Mouse (Mus musculus): ENCODE results near the gene Clip4.
"Not testable (repeated sequence)": the region's sequence is repeated elsewhere in the genome, so short reads cannot be mapped to it uniquely, and the experiment has no call there.

Gene Clip4

DNA sequence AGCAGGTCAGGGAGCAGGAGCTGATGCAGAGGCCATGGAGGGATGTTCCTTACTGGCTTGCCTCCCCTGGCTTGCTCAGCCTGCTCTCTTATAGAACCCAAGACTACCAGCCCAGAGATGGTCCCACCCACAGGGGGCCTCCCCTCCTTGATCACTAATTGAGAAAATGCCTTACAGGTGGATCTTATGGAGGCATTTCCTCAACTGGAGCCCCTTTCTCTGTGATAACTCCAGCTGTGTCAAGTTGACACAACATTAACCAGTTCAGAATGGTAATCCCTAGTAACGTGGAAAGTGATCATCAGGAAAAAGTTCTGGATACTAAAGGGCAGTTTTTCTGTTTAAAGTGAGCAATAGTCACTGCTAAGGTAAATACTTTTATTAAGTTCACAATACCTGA lies at the start of gene Clip4:
Clip4 (plus strand) TSS at position 301 of the 400 bp plus-strand sequence.
- DNase-seq (ENCODE audit: low read depth, low spot score), result not testable (repeated sequence)

DNA sequence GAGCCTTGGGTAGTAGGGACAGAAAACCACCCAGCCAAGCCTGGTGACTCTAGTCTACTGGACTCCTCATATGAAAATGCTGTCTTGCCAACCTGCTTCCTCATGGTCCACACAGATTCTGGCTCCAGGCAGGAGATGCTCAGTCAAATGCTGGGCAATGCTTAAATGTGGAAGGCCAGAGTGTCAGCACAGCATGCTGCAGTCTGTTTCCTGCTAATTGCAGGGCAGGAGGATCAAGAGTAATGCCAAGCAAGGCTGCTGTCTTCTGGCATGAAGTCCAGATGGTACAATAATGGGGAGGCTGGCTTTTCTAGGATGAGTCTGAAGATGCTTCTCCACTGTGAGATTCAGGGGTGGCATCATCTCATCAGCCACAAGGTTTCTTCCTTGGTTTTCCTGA lies 47.8 kb upstream of the Clip4 start:
- DNase-seq (ENCODE audit: low read depth, low spot score), result peak; percentile 92

DNA sequence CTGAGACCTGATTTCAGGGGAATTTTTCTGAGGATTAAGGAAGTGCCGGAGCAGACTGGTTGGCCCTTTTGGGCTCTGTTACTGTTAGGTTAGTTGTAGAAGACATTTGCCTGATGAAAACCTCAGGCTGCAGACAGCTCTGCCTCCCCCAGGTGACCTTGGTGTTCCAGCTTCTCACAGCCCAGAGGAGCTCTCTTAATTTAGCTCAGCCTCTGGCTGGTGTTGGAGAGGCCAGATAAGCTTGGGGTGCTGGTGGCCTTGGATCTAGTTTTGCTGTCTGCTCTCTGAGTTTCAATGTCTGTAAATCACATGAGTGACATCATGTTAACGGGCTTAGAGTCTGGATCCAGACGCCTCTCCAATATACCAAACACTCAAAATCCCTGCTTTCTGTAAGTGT lies 47.3 kb upstream of the Clip4 start:
- no peak for DNase-seq (ENCODE audit: low read depth, low spot score)

DNA sequence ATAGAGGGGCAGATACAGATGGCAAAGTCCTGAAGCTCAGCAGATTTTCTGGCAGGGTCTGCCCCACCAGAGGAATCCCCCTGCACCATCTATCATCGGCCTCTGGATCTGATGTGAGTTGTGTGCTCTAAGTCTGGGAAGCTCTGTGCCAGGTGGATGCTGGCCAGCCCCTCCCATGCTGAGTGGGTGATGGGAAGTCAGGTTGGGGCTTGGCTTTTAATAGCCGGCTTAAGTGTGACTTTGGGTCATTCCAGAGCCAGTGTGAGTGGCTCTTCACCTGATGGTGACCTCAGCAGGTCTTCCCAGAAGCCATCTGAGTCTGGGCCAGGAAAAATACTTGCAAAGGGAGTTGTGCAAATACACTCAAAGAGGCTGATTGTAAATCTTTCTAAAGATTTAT lies 37.6 kb upstream of the Clip4 start:
- DNase-seq (ENCODE audit: low read depth, low spot score), result no peak

DNA sequence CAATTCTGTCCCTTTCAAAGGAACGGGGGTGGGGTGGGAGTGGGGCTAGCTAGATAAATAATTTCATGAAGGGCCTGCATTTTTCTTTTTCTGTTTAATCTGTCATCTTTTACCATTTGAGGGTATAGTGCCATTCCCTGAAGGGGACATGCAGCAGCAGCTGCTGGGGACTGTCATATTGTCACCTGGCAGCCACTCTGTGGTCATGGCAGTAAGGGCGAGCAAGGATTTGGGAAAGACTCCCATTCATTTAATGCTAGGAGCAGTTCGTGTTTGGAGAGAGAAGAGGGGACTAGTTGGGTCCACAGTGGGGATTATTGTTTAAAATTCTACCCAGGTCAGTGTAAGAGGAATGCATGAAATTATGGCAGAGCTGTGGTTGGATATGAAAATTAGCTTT lies 31.8 kb upstream of the Clip4 start:
- no peak for DNase-seq (ENCODE audit: low read depth, low spot score)

DNA sequence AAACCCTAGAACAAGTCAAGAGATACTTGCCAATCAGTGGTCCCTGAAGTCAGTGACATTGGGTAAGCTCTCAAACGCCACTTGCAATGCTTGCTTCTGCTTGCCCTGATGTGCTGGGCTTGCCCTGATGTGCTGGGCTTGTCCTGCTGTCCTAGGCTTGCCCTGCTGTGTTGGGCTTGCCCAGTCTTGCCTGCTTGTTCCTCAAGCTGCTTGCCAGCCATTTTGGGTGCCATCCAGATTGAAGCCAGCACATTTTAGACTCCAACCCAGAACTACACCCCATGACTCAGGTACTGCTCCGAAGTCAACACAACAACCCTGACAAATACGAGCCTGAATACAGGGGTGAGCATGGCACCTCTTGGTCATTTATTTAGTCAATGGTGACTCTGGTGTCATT lies 26.1 kb upstream of the Clip4 start:
- no peak for DNase-seq (ENCODE audit: low read depth, low spot score)

DNA sequence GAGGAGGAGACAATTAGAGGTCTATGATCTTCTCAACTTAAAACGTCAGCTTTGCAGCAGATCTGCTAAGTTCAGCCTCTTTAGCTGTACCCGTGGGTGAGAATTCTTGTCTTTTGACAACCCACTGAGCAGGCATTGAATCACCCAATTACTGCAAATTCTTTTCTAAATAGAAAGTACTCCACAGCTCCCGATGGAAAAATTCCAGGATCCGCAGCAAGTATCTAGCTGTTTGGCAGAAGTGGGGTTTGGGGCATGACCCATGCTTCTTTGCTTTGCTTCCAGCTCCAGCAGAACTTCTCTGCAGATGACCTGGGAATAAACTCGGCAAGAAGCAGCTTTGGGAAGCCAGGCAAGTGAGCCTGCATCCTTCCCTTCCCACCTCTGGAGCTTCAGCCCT lies 25.3 kb upstream of the Clip4 start:
- peak; percentile 91 for DNase-seq (ENCODE audit: low read depth, low spot score)

DNA sequence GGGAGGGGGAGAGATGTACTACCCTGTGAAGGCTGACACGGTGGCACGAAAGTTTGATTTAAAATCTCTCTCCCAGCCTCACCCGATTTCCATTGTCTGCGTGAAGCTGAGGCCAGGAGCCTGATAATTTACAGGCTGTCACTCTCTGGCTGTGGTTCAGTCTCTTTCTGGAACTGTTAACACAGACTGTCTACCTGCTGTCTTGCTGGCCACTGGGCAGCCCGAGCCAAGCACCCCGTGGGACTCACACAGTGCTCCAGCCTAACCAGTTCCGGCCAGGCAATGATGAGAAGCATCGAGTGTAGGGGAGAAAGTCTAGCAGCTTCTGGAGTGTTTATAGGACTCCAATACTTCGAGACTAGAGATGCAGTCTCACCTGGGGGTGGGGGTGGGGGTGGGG lies 22.2 kb upstream of the Clip4 start:
- DNase-seq (ENCODE audit: low read depth, low spot score), result peak; percentile 65

DNA sequence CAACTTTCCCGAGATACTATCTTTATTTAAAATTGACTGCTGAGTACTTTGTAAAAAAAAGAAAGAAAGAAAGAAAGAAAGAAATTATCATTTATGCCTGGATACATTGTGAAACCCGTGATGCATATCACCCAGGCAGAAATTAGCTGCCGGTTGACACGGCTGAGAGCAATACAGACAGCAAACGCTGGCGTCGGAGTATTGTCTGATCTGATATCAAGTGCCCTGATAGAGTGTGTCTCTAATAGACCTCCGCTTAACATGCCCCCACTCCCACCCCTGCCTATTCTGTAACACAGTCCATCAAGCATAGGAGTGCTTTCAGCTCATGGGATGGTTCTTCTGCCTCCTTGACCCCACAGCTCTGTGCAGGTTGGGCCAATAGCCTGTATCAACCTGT lies 20.7 kb upstream of the Clip4 start:
- no peak for DNase-seq (ENCODE audit: low read depth, low spot score)

DNA sequence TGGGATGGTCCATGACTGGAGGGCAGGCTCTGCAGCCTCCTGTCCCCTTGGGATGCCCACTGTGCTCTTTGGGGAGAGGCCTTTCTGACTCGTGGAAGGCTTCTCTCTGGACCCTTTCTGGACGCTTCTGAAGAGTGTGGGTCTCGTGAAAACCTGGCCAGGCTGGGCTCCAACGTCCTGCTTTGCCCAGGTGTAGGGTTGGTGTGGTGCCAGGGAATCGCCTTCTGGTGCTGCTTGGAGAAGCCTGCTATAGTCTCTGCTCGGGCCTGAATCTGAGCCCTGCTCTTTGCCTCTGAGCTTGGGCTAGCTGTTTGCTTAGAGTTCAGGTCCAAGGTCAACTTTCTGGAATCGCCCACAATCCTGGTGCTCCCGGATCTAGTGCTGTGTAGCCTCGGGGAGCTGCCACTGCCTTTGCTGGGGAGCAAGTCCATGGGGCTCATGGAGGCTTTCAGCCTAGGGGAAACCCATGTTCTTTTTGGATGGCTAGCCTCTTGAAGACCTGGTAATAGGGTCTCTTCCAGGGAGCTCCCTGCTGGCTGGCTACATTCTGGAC lies 18.6 kb upstream of the Clip4 start:
- DNase-seq (ENCODE audit: low read depth, low spot score), result no peak

DNA sequence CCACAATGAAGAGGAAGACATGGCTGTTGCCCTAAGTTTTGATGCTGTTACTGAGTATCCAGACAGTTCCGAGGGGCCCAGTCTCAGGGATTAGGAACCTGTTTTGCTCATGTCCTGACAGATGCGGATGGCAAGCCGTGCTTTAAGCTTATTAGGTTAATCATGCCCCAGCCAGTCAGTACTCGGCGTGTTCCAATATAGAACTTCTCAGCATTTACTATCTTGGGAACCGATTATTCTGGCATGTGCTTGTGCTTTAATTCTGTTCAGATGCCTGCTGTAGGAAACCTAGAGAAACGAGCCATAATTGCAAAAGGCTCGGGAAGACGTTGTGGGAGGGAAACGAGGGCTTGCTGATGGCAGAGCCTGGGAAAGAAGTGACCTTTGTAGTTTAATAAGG lies 15.4 kb upstream of the Clip4 start, which contains the start of gene Pcare:
Pcare (minus strand) TSS at position 64 of the 400 bp plus-strand sequence.
- DNase-seq (ENCODE audit: low read depth, low spot score), result peak; percentile 53

DNA sequence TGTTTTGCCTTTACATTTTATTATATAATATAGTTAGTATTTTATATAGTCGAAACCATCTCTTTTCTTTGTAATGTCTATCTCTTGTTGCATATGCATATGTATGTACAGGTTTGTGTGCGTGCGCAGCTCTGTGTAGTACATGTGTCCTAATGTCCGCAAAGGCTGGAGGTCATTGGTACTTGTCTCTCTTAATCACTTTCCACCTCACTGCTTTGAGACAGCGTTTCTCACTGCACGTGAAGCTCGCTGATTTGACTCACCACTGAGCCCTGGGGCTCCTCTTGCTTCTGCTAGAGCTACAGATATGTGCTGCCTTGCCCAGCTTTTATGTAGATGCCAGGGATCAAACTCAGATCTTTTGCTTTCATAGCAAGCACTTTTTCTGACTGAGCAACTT lies 7.7 kb upstream of the Clip4 start:
- no peak for DNase-seq (ENCODE audit: low read depth, low spot score)

DNA sequence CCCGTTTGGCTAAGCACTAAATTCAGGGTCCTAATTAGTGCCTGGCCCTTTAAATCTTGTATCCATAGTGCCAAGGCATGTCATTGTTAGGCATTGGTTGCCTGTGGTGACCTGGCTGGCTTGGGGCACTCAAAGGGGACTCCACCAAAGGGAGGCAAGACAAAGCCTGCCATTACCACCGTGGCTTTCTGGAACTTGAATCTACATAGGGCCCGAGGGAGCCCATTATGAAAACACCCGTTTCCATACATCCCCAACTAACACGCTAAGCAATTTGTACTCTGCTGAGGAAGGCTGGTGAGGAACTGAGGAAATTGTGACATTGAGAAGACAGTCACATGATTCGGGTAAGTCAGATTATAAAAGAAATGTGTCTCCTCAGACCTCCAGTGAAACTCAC lies 1.3 kb downstream of the Clip4 start:
- DNase-seq (ENCODE audit: low read depth, low spot score), result no peak

DNA sequence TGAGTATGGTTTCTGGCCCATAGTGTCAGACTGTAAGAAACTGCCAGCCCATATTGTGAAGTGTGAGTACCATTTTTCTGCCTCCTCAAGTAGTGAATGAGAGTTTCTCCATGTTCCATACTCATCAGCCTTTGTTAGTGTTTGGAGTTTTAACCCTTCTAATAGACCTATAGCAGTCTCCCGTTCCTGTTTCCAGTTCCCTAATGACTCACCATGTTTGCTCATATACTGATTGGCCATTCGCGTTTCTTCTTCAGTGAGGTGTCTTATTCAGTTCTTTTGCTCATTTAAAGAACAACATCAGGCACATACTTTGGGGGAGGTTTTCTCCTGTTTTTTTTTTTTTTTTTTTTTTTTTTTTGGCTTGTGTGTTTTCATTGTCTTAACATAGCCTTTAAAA lies 2.4 kb downstream of the Clip4 start:
- no peak for DNase-seq (ENCODE audit: low read depth, low spot score)

DNA sequence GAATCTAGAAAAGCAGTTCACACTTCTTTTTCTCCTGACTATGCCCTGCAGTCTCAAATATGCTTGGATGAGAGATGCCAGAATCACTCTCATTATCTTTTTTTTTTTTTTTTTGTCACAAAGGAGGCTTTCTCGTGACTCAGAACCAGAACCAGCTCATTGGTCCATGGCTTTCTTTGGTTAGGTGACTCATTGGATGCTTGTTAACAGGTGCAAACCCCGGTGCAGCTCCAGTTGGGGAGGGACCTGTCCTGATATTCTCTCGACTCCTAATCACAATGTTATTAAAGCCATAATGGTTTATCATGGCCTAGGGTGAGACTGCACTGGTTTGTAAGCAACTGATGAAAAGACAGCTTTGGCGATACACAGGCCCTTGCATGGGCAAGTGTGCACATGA lies 5.9 kb downstream of the Clip4 start:
- DNase-seq (ENCODE audit: low read depth, low spot score), result peak; percentile 57

DNA sequence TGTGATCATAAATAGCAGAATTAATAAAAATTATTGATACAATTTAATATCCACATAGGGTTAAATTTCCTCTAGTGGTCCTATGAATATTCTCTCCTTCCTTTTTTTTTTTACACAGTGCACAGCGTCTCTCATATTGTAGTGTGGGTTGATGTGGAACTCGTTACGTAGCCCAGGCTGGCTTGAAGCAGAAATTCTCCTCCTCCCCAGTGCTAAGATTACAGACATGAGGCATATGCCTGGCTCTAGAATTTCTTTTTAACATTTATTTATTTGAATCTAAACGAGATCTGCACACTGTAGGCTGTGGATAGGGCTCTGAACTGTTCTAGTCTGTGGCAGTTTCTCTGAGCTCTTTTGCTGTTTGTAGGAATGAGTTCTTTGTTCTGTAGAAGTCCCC lies 7.0 kb downstream of the Clip4 start:
- peak; percentile 62 for DNase-seq (ENCODE audit: low read depth, low spot score)

DNA sequence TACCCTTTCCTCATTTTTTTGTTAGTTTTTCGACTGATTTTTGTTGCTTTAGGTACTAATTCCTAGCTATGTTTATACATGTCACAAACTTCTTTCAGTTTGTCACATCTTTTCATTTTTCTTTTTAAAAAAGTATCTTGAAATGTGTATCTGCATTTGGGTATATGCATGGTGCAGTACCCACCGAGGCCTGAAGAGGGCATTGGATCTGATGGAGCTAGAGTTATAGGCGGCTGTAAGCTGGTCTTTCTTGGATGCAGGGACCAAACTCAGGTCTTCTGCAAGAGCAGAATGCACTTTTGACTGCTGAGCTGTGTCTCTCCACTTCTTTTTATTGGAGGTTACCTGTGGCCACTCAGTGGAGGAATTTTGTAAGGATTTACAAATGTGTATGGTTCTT lies 10.4 kb downstream of the Clip4 start:
- no peak for DNase-seq (ENCODE audit: low read depth, low spot score)

DNA sequence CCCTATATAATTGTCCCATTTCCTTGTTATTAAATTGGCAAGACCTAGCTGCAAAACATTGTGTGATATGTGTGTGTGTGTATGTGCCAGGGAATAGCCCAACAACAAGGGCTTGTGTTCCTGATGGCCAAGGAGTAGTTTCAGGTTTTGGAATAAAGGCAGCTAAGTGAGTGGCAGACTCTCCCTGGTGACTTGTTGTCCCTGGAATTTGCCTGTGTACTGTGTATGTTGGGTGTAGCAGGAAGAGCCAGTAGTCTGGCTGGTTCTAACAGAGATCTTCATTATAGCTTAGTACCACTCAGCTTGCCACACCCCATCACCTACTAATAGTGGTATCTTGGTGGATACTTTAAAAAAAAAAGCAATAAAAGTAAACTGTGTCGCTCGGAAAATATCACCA lies 12.2 kb downstream of the Clip4 start:
- DNase-seq (ENCODE audit: low read depth, low spot score), result no peak

DNA sequence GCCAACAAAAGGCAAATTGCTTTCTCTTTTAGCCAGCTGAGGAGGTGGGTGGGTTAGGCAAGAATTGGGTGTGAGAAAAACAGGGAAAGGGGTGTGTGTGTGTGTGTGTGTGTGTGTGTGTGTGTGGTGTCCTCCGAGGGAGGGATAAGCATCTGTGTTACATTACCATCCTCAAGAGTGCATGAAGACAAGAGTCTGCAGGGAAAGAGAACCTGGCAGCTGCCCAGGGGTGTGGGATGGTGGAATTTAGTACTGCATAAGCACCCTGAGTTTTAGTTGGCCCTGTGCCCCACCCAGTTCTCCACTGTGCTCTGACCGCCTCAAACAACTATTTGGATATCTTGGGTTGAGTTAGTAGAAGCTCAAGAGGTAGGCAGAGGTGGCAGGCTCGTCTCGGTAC lies 12.7 kb downstream of the Clip4 start:
- peak; percentile 88 for DNase-seq (ENCODE audit: low read depth, low spot score)

DNA sequence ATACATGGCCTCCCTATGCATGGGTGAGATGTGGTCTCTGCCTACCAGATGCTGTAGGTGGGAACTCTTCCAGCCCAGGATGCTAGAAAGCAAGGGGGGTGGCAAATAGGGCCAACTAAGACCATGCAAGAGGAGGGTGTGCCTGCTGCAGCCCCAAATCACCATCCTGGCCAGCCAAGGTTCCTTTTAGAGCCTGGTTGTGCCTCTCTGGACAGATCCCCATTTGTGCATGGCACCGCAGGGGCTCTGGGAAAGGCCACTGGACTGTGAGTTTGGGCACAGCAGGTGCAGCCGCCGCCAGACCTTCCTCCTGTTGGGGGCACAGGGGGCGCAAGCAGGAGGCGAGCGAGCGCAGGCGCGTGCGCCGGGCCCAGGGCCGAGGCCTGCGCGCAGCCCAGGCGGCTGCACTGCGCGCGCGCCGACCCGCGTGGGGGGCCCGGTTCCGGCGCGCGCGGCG lies 14.0 kb downstream of the Clip4 start:
- DNase-seq (ENCODE audit: low read depth, low spot score), result peak; percentile 62

DNA sequence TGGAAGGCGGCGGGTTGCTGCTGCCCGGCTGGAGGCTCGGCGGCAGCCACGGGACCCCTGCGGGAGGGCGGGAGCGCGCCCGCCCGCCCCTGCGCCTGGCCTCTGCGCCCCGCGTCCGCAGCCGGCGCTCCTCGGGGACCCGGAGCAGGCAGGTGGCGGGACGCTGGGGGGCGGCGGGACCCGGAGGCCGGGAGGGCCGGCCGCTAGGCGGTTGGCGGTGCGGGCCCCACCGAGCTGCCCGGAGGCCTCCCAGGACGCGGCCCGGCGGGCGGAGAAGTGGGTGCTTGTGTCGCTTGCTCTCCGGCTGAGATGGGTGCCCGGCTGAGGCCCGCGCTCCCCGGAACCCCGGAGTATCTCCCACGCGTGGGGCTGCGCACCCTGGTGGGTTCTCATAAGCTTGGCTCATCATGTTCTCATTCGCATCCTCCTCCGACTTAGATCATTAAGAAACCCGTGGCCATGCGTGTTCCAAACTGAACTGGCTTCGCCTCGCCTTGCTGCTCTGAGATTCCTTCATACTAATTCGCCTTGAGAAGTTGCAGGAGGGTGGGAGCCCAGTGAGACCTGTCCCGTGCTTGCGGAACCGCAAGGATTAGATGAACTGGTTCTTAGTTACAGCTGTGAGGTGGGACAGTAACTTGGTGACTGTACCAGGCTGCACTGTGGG lies 14.6 kb downstream of the Clip4 start:
- peak; percentile 74 for DNase-seq (ENCODE audit: low read depth, low spot score)

DNA sequence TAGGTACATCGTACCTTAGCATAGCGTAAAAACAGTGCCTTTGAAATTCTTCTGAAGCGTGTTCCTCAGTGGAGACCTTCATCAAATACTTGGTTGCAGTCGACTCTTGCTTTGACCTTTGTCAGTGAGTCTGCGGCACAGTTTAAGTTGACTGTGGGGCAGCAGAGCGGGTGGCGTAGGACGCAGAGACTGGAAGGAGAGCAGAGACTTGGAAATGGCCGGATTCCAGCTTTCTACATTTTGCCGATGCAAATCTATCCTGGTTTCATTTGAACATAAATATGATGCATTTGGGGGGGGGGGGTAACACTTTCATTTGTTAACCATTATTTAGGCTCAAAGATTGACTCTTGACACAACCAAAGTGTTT lies 15.1 kb downstream of the Clip4 start:
- DNase-seq (ENCODE audit: low read depth, low spot score), result peak; percentile 49

DNA sequence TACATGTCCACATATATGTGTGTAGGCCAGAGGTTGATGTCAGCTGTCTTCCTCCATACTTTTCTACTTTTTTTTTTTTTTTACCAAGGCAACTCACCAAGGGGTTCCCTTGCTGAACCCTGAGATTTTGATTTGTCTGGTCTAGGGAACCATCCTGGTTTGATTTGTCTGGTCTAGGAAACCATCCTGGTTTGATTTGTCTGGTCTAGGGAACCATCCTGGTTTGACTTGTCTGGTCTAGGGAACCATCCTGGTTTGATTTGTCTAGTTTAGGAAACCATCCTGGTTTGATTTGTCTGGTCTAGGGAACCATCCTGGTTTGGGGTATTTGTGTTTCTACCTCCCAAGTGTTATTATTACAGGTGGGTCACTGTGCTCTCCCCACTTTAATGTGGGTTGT lies 18.2 kb downstream of the Clip4 start:
- peak; percentile 24 for DNase-seq (ENCODE audit: low read depth, low spot score)

DNA sequence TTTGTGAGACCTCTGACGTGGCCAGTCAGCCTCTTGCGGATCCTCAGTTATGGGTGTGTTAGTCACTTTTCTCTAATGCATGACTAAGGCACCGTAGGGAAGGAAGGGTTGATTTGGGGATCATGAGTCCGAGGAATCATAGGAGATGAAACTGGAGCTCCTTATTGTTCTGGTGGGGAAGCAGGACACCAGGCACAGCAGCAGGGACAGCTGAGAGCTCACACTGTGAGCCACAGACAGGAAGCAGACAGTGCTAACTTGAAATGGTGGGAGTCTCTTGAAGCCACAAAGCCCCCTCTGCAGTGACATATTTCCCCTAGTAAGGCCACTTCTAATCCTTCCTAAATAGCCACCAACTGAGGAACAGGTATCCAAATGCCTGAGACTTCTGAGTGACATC lies 22.8 kb downstream of the Clip4 start:
- no peak for DNase-seq (ENCODE audit: low read depth, low spot score)
